Mouse (Mus musculus) embryonic fibroblast, embryonic 13.5 days (primary cell): ENCODE data around the gene Polr2i. TPM values are rescaled to one million over a fixed set of nuclear protein-coding genes. Genes with fewer than 3 reads are reported as not detected.
"Not testable (repeated sequence)": the region's sequence is repeated elsewhere in the genome, so short reads cannot be mapped to it uniquely, and the experiment has no call there.

Experiments
- H3K27ac ChIP-seq: 2 replicates; pipeline ENCODE4 v1.5.1; 2012; ENCODE audit warnings: low read length, control low read depth, inconsistent platforms; ENCODE audit not compliant: insufficient read depth
- H3K4me1 ChIP-seq: 2 replicates; pipeline ENCODE4 v1.6.1; 2011; ENCODE audit warnings: low read length; ENCODE audit not compliant: control insufficient read depth, insufficient read depth
- H3K4me3 ChIP-seq: 2 replicates; pipeline ENCODE4 v1.5.1; 2011; ENCODE audit warnings: mild to moderate bottlenecking, control low read depth, low read length; ENCODE audit not compliant: insufficient read depth
- CTCF ChIP-seq: IDR thresholded peaks from 2 replicates; pipeline ENCODE4 v1.5.1; 2011; ENCODE audit warnings: mild to moderate bottlenecking, control low read depth, low read length, moderate library complexity, borderline replicate concordance; ENCODE audit not compliant: insufficient read depth
- POLR2A ChIP-seq: IDR thresholded peaks from 2 replicates; pipeline ENCODE4 v1.6.1; 2011; ENCODE audit warnings: low read depth, mild to moderate bottlenecking, control low read depth, low read length, moderate library complexity
- polyA plus RNA-seq: library from polyadenylated mRNA; stranded (reverse); fragments of >200 nt; gene quantifications from 2 replicates; pipeline ENCODE4 v1.2.4, GENCODE M21; 2011; ENCODE audit warnings: low read depth; ENCODE audit not compliant: missing spikeins, insufficient read length

Polr2i gene
- polyA plus RNA-seq, 1 experiment: 53.4 TPM

- H3K27ac ChIP-seq: peak overlapping the region; percentile 92
- peaks cover 4% of the 10 kb centered on the region for H3K4me1 ChIP-seq
- H3K4me3 ChIP-seq: peak overlapping the region; percentile 94
- TF ChIP-seq POLR2A (peak; percentile 30; the same call in 1 of the 2 replicates), CTCF (no peak)
Measured at GRCm38 (mm10) chr7:30194101-30194831, 37.5 kb upstream of the Polr2i start.

- TF ChIP-seq CTCF (no peak), POLR2A (peak; percentile 96)
- peak overlapping the region; percentile 94 for H3K4me3 ChIP-seq
- peak overlapping the region; percentile 92 for H3K27ac ChIP-seq
- H3K4me1 ChIP-seq: peaks cover 4% of the 10 kb centered on the region
Measured at GRCm38 (mm10) chr7:30194884-30195283, 36.9 kb upstream of the Polr2i start.

GRCm38 (mm10) chr7:30195461-30195860 lies 36.3 kb upstream of the Polr2i start:
- peak overlapping the region; percentile 9; the same call in 1 of the 2 replicates for H3K27ac ChIP-seq
- H3K4me3 ChIP-seq: no peak overlapping the region
- no peak for TF ChIP-seq POLR2A
- no peak for TF ChIP-seq CTCF

GRCm38 (mm10) chr7:30196171-30196570 lies 35.6 kb upstream of the Polr2i start:
- peaks cover 4% of the 10 kb centered on the region for H3K4me1 ChIP-seq
- H3K27ac ChIP-seq: no peak overlapping the region
- no peak for TF ChIP-seq POLR2A
- no peak for TF ChIP-seq CTCF
- no peak overlapping the region for H3K4me3 ChIP-seq

More at GRCm38 (mm10) chr7:30195461-30195860, 36.3 kb upstream of the Polr2i start:
- peaks cover 4% of the 10 kb centered on the region for H3K4me1 ChIP-seq

- Histone ChIP-seq H3K4me1 (peaks cover 4% of the 10 kb centered on the region), H3K4me3 (no peak overlapping the region), H3K27ac (no peak overlapping the region)
- TF ChIP-seq POLR2A: no peak
- no peak for TF ChIP-seq CTCF
Measured at GRCm38 (mm10) chr7:30197592-30198129, 34.1 kb upstream of the Polr2i start.

- Histone ChIP-seq H3K27ac (no peak within 1 kb of the TSS), H3K4me3 (no peak within 1 kb of the TSS), H3K4me1 (peaks cover 4% of the 10 kb centered on the region)
- TF ChIP-seq POLR2A (no peak), CTCF (peak; percentile 79; the same call in 1 of the 2 replicates)
Measured at GRCm38 (mm10) chr7:30198481-30198971, 33.2 kb upstream of the Polr2i start, which contains the start of gene Capns1. TSS of gene Capns1 (minus strand) at chr7:30198811.

GRCm38 (mm10) chr7:30199498-30200139 lies 32.1 kb upstream of the Polr2i start:
- Histone ChIP-seq H3K4me3 (no peak overlapping the region), H3K27ac (no peak overlapping the region), H3K4me1 (peaks cover 4% of the 10 kb centered on the region)
- no peak for TF ChIP-seq CTCF
- TF ChIP-seq POLR2A: no peak

GRCm38 (mm10) chr7:30200200-30200599 lies 31.5 kb upstream of the Polr2i start:
- no peak for TF ChIP-seq POLR2A
- no peak for TF ChIP-seq CTCF
- Histone ChIP-seq H3K4me3 (no peak overlapping the region), H3K4me1 (peaks cover 4% of the 10 kb centered on the region), H3K27ac (no peak overlapping the region)

GRCm38 (mm10) chr7:30200661-30201060 lies 31.1 kb upstream of the Polr2i start:
- not testable (repeated sequence) for H3K27ac ChIP-seq, H3K4me3 ChIP-seq, H3K4me1 ChIP-seq
